Mouse (Mus musculus) kidney, embryonic 14.5 days (tissue): ENCODE data around the gene Bdp1. TPM values are rescaled to one million over a fixed set of nuclear protein-coding genes. Genes with fewer than 3 reads are reported as not detected.
A peak's percentile ranks its signal among the peaks of the same experiment; 100 is the strongest.

Source experiments
- ATAC-seq: fragments of 200-750 bp; cut with Nextera tagmentation; 2 replicates; pipeline ENCODE4 v1.8.0; 2017; ENCODE audit warnings: moderate number of reproducible peaks, mild to moderate bottlenecking, moderate TSS enrichment, moderate library complexity; ENCODE audit not compliant: low FRiP score, low TSS enrichment
- H3K27ac ChIP-seq: fragments of 300-500 bp; sonication (generic); 2 replicates; pipeline ENCODE4 v1.5.1; 2014; ENCODE audit warnings: low read depth, mild to moderate bottlenecking, low read length, moderate library complexity, mixed read lengths
- H3K27me3 ChIP-seq: fragments of 300-500 bp; sonication (generic); 2 replicates; pipeline ENCODE4 v1.6.1; 2014; ENCODE audit warnings: mild to moderate bottlenecking, low read length; ENCODE audit not compliant: control insufficient read depth, insufficient read depth
- H3K36me3 ChIP-seq: fragments of 300-500 bp; sonication (generic); 2 replicates; pipeline ENCODE4 v1.6.1; 2014; ENCODE audit warnings: low read length, mixed read lengths; ENCODE audit not compliant: control insufficient read depth, insufficient read depth
- H3K4me1 ChIP-seq: fragments of 300-500 bp; sonication (generic); 2 replicates; pipeline ENCODE4 v1.6.1; 2014; ENCODE audit warnings: low read length, mixed read lengths; ENCODE audit not compliant: control insufficient read depth, insufficient read depth
- H3K4me2 ChIP-seq: fragments of 300-500 bp; sonication (generic); replicated peaks from 2 replicates; pipeline ENCODE4 v1.6.1; 2014; ENCODE audit warnings: low read depth, mild to moderate bottlenecking, low read length
- H3K4me3 ChIP-seq: fragments of 300-500 bp; sonication (generic); 2 replicates; pipeline ENCODE4 v1.5.1; 2014; ENCODE audit warnings: mild to moderate bottlenecking, low read length
- H3K9ac ChIP-seq: fragments of 300-500 bp; sonication (generic); 2 replicates; pipeline ENCODE4 v1.6.1; 2014; ENCODE audit warnings: low read depth, mild to moderate bottlenecking, low read length, moderate library complexity
- H3K9me3 ChIP-seq: fragments of 300-500 bp; sonication (generic); 2 replicates; pipeline ENCODE4 v1.6.1; 2016; ENCODE audit warnings: low read length; ENCODE audit not compliant: control insufficient read depth
- WGBS: fragments of 180-500 bp; shearing (Covaris S2); extraction: QIAGEN DNeasy Blood & Tissue Kit; methylation state at CpG from one replicate; pipeline ENCODE4 v1.1.7; 2014; 5-methylcytosine and 5-hydroxymethylcytosine counted together
- polyA plus RNA-seq: library from polyadenylated mRNA; unstranded; fragments of >200 nt; fragmentation: Nextera tagmentation; extraction: Ambion mirVana; gene quantifications from 2 replicates; pipeline ENCODE4 v1.2.1, GENCODE M21; 2014

The Bdp1 gene
- polyA plus RNA-seq, 1 experiment from 2014 or later = 35.2 TPM

DNA sequence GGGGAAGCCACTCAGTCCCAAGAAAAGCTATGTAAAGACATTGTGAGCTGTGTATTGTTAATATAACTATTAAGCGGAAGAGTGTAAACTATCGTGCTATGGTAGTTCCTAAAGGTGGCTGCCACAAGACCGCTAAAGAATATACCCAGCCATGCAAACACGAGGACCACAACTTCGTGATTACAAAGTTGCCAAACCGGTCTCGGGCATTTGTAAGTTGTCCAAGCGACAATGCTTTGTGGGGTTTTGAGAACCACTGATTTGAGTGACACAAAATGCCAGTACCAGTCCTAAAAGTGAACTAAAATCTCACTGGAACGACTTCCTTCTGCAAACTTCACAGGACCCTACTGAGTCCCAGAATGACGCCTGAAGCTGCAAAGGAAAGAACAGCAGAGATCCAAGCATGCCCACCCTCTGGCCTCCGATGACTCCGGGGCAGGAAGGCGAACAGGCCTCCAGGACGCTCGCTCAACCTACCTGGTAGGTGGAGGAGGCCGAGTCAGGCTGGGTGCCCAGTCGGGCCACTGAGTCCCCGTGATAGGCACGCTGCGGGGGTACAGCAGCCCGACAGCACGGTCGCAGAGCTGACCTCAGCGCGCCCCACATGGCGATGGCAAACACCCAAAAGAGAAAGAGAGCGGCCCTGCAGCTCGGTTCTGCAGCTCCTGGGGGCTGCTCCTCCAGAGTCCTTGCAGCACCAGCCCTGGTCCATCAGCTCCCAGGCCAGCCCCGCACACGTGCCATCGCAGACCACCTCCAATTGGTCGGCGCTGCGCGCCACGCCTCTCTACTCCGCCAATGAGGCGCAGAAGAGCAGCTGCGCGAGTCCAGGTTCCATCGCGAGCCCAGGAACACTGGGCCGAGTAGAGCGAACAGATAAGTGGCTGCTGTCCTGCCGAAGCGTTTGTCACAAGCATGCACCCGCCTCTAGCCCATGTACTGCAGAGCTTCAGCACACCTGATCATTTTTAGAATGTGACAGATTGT lies 88.7 kb downstream of the Bdp1 start, which contains the start of gene Mccc2:
Gene Mccc2 (minus strand): TSS at position 734 of the 990 bp plus-strand sequence.
- peak within 1 kb of the TSS; percentile 69 for H3K4me2 ChIP-seq
- no peaks in the 10 kb centered on the region for H3K9me3 ChIP-seq
- peaks cover 5% of the 10 kb centered on the region for H3K36me3 ChIP-seq
- 0 out of 2 replicates have a peak within 1 kb of the TSS, but pooled peaks have one; percentile 8 for H3K27ac ChIP-seq
- ATAC-seq = peak; percentile 100
- H3K9ac ChIP-seq = peak within 1 kb of the TSS; percentile 54
- peaks cover 6% of the 10 kb centered on the region; the same call in 1 of the 2 replicates for H3K4me1 ChIP-seq
- no peaks in the 10 kb centered on the region for H3K27me3 ChIP-seq
- WGBS = 4% methylated on average over 47 of the region's 47 CpGs
- peak within 1 kb of the TSS; percentile 45 for H3K4me3 ChIP-seq

DNA sequence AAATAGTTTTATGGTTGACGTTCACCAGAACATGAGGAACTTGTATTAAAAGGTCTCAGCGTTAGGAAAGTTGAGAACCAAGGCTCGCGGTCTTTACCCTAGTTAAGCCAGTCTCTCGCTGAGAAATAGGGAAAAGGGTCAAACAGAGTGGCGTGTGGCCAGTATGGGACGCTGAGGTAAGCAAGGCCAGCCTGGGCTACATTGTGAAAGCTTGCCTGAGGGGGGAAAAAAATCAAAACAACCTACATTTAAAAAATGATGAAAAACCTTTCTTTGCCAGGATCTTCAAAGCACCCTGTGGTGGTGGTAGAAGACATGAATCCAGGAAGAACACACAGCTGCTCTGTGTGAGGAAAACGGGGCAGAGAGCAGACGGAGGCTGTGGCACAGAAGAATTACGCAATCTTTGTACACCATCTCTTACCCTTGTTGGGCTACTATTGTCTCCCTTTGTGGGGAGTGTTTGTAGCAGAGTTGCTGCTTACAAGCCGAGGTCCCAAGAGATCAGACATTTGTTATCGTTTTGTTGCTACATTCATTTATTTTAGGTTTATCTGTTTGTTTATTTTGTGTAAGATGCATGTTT lies 97.9 kb downstream of the Bdp1 start:
- H3K4me2 ChIP-seq = no peak overlapping the region
- no peak overlapping the region for H3K9ac ChIP-seq
- no peak overlapping the region for H3K4me3 ChIP-seq
- no peaks in the 10 kb centered on the region for H3K9me3 ChIP-seq
- H3K4me1 ChIP-seq = no peaks in the 10 kb centered on the region
- no peak overlapping the region for H3K27ac ChIP-seq
- no peak for ATAC-seq
- no peaks in the 10 kb centered on the region for H3K36me3 ChIP-seq
- H3K27me3 ChIP-seq = no peaks in the 10 kb centered on the region
- 89% methylated on average over 12 of the region's 12 CpGs for WGBS

DNA sequence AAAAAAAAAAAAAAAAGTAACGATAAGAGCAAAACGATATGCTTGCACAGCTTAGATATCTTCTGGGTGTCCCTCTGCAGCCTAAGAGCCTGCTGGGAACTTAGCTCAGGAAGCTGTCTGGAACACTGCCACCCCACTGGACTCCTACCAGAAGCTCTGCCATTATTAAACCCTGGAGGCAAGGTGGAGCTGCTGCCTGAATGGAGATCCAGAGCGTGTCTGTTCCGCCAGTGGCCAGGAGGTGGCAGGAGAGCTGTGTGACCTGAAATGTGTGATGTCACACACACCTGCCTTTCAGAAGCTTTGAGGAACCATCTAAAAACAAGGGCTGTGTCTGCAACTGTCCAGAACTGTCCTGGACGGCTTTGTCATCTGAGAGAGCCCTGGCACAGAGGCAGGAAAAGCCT lies 102.1 kb downstream of the Bdp1 start:
- Histone ChIP-seq H3K4me3 (no peak overlapping the region), H3K9me3 (no peaks in the 10 kb centered on the region), H3K9ac (no peak overlapping the region), H3K36me3 (no peaks in the 10 kb centered on the region), H3K27me3 (no peaks in the 10 kb centered on the region), H3K27ac (no peak overlapping the region), H3K4me1 (no peaks in the 10 kb centered on the region), H3K4me2 (no peak overlapping the region)
- 41% methylated on average over 5 of the region's 5 CpGs for WGBS
- ATAC-seq = peak; percentile 69; the same call in 1 of the 2 replicates

DNA sequence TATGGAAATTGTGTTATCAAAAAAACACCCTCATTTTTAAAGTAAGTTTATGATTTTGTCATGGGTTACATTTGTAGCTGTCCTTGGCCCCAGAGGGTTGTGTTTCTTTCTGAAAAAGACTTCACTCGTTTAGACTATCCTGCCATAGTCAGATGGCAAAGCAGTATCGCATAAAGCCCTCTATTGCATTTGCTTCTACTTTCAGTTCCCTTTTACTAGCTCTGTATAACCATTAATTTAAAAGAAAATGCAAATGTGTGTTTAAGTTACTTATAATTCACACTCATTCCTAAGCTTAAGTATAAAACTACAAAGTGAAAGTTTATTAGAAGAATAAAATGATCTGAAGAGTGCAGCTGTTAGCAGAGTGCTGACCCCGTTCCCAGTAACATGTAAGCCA lies 104.8 kb downstream of the Bdp1 start:
- no peaks in the 10 kb centered on the region for H3K4me1 ChIP-seq
- no peak for ATAC-seq
- WGBS = 95% methylated on average over 3 of the region's 3 CpGs

DNA sequence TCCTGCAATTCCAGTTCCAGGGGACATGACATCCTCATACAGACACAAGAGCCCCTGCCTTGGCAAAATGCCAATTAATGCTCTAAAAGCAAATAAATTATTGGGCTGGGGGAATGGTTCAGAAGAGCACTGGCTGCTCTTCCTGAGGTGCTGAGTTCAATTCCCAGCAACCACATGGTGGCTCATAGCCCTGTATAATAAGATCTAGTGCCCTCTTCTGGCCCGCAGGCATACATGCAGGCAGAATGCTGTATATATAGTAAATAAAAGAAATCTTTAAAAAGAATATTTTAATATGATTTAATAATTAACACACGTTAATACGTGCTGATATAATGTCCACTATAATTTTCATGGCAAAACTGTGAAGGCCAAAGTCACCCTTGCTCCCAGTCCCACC lies 105.8 kb downstream of the Bdp1 start:
- 92% methylated on average over 3 of the region's 3 CpGs for WGBS
- Histone ChIP-seq H3K27me3 (no peaks in the 10 kb centered on the region), H3K4me3 (no peak overlapping the region), H3K4me2 (no peak overlapping the region), H3K9ac (no peak overlapping the region), H3K36me3 (no peaks in the 10 kb centered on the region; the same call in 1 of the 2 replicates), H3K4me1 (no peaks in the 10 kb centered on the region), H3K9me3 (no peaks in the 10 kb centered on the region), H3K27ac (no peak overlapping the region)
- ATAC-seq = no peak

More for the DNA sequence above, 104.8 kb downstream of the Bdp1 start:
- Histone ChIP-seq H3K9me3 (no peaks in the 10 kb centered on the region), H3K9ac (no peak overlapping the region), H3K27me3 (no peaks in the 10 kb centered on the region), H3K4me3 (no peak overlapping the region), H3K4me2 (no peak overlapping the region), H3K36me3 (no peaks in the 10 kb centered on the region), H3K27ac (no peak overlapping the region)

DNA sequence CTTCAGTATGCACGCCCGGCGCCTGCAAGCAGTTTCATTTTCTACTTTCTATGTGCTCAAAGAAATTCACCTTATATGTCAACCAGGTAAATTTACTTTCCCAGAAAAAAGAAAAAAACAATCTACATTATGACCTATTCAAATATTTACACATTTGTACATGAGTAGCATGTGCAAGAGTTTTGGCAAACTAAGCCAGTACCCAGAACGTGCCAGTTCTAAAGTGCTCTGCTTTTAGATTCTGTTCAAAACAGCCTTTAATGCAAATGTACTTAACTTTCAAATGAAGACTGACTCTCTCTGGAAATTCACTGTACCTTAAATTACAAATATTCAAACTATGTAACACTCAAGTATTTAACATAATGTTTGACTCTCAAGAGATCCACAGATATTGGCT lies 114.3 kb downstream of the Bdp1 start:
- no peak for ATAC-seq
- H3K36me3 ChIP-seq = peaks cover 16% of the 10 kb centered on the region; the same call in 1 of the 2 replicates
- H3K4me1 ChIP-seq = no peaks in the 10 kb centered on the region
- no peak overlapping the region for H3K4me3 ChIP-seq
- no peak overlapping the region for H3K27ac ChIP-seq
- no peaks in the 10 kb centered on the region for H3K27me3 ChIP-seq
- WGBS = 95% methylated on average over 4 of the region's 4 CpGs
- H3K9ac ChIP-seq = no peak overlapping the region
- H3K4me2 ChIP-seq = no peak overlapping the region
- no peaks in the 10 kb centered on the region for H3K9me3 ChIP-seq

DNA sequence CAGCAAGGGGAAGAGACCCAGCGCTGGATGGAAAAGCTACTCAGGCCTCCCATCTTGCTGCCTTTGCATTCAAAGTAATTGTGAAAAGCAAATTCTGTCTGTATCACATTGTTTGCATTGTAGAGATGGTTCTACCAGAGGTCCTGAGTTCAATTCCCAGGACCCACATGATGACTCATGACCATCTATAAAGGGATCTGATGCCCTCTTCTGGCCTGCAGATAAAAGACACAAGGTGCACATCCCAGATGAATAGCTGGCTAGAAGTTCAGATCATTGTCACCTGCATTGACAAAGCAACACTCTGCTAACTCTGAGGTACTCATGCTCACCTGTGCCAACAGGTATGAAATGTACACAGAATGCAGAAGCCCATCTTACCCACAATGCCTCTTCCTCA lies 120.5 kb downstream of the Bdp1 start:
- H3K27ac ChIP-seq = no peak overlapping the region
- ATAC-seq = no peak
- H3K4me3 ChIP-seq = no peak overlapping the region
- no peak overlapping the region for H3K4me2 ChIP-seq
- no peaks in the 10 kb centered on the region for H3K4me1 ChIP-seq
- H3K9me3 ChIP-seq = no peaks in the 10 kb centered on the region
- H3K27me3 ChIP-seq = no peaks in the 10 kb centered on the region
- H3K9ac ChIP-seq = no peak overlapping the region
- 100% methylated on average over 1 of the region's 1 CpGs for WGBS
- H3K36me3 ChIP-seq = peaks cover 5% of the 10 kb centered on the region; the same call in 1 of the 2 replicates

DNA sequence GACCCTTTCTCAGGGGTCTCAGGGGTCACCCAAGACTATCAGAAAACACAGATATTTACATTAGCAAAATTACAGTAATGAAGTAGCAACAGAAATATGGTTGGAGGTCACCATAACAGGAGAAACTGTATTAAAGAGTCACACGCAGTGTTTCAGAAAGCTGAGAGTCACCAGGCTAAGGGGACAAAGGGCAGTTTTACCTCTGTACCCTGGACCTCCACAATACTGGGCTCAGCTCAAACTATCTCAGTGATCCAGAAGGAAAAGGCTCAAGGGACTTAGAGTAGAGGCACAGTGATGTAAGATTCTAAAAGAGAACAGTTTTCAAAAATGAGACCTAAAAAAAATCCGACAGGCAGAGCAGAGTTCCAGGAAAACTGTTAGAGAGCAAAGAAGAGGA lies 124.5 kb downstream of the Bdp1 start:
- no peak overlapping the region for H3K4me2 ChIP-seq
- 63% methylated on average over 2 of the region's 2 CpGs for WGBS
- no peak overlapping the region for H3K9ac ChIP-seq
- H3K27ac ChIP-seq = no peak overlapping the region
- ATAC-seq = no peak
- H3K4me3 ChIP-seq = no peak overlapping the region
- H3K9me3 ChIP-seq = no peaks in the 10 kb centered on the region; the same call in 1 of the 2 replicates
- no peaks in the 10 kb centered on the region for H3K27me3 ChIP-seq
- H3K4me1 ChIP-seq = no peaks in the 10 kb centered on the region
- H3K36me3 ChIP-seq = peaks cover 5% of the 10 kb centered on the region; the same call in 1 of the 2 replicates

DNA sequence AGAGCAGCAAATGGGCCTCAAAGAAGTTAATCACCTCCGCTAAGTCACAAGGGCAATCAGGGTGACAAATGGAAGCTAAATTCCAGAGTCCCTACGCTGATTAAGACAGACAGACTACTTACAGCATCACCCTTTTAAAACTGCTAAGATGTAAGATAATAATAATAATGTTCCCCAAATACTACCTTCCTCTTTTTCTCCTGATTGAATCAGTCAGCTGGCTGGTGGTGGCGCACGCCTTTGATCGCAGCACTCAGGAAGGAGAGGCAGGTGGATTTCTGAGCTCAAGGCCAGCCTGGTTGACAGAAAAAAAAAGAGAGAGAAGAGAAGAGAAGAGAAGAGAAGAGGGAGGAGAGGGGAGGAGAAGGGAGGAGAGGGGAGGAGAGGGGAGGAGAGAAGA lies 133.8 kb downstream of the Bdp1 start:
- WGBS = 79% methylated on average over 5 of the region's 5 CpGs
- Histone ChIP-seq H3K9me3 (no peaks in the 10 kb centered on the region), H3K27ac (no peak overlapping the region), H3K9ac (no peak overlapping the region), H3K4me1 (no peaks in the 10 kb centered on the region), H3K4me2 (no peak overlapping the region), H3K36me3 (peaks cover 13% of the 10 kb centered on the region; the same call in 1 of the 2 replicates), H3K27me3 (no peaks in the 10 kb centered on the region), H3K4me3 (no peak overlapping the region)
- ATAC-seq = no peak
